Mouse (Mus musculus) left cerebral cortex, adult 11 months (tissue): ENCODE measurements around the gene Mysm1.

Experiments used
- DNase-seq: peaks from one replicate; pipeline ENCODE4 v3.0.0; 2022; ENCODE audit warnings: low spot score

The Mysm1 gene

GRCm38 (mm10) chr4:94941221-94941855 is 37.6 kb downstream of the Mysm1 start:
- DNase-seq = no peak

- no peak for DNase-seq
Measured at GRCm38 (mm10) chr4:94928743-94929142, 50.2 kb downstream of the Mysm1 start, which contains the start of gene Eqtn. Gene Eqtn (minus strand): TSS chr4:94928843.

DNA sequence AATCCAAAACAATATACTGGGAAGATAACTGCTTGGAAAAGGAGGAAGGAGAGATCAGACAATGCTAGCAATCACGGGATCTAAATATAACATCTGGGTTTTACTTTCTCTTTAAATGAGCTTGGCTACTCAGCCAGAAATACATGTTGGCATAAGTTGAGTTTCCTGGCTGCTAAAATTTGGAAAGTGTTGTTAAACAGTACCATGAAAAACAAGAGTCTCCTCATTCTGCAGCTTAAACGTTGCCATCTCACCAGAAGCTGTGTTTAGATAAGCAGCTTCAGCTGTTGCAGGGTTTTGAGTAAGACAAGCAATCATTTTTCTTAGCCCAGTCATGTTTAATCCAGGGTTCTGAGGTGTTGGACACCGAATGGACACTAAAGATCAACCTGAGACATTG is 77.1 kb downstream of the Mysm1 start:
- DNase-seq = no peak

DNA sequence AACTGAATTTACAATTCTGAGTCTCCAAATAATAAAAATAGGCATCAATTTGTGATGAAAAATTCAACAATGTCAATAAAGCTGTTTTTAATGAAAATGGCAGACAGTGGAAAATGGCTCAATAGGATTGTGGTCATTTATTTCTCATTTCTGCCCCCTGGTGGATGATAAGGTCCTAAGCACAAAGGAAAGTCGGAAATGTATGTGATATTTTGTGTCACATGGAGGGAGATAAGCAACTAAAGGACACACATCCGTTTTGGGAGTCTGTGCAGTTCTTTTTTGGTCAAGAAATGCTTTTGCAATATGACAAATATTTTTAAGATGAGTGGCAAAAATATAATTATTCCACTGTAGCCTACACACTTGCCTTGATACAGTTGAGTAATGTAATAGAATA is 78.2 kb downstream of the Mysm1 start:
- no peak for DNase-seq
